Mouse (Mus musculus) granulocyte monocyte progenitor cell, adult 5-6 weeks (primary cell): Measurements from ENCODE around the gene Ildr2. TPM values are rescaled to one million over a fixed set of nuclear protein-coding genes. Genes with fewer than 3 reads are reported as not detected.

Experiments used
- ATAC-seq: replicated peaks from 2 replicates; pipeline ENCODE4 v1.8.0; 2016; ENCODE audit warnings: mild to moderate bottlenecking, moderate TSS enrichment, inconsistent platforms; ENCODE audit not compliant: poor library complexity, severe bottlenecking
- total RNA-seq, 2 experiments: library from RNA; stranded (forward) in 1 of 2; stranded (reverse) in 1 of 2; fragments of 200-712, 200-1000 nt in 1 of 2; fragments of >200 nt in 1 of 2; fragmentation: Nextera tagmentation in 1 of 2; gene quantifications; 2 replicates each; pipeline ENCODE4 v1.2.3; 2014 to 2017

Ildr2 gene
- total RNA-seq, 2 experiments from 2014 or later, result not detected

GRCm38 (mm10) chr1:166282597-166283210 lies 28.8 kb downstream of the Ildr2 start:
- no peak for ATAC-seq

GRCm38 (mm10) chr1:166283451-166283850 lies 29.5 kb downstream of the Ildr2 start:
- no peak for ATAC-seq

- peak; percentile 82 for ATAC-seq
These were observed 30.5 kb downstream of the Ildr2 start for GRCm38 (mm10) chr1:166284390-166284789.

- no peak for ATAC-seq
These were observed 32.3 kb downstream of the Ildr2 start for GRCm38 (mm10) chr1:166286231-166286630.

GRCm38 (mm10) chr1:166290562-166290961 lies 36.6 kb downstream of the Ildr2 start:
- ATAC-seq, result no peak

- no peak for ATAC-seq
These were observed 39.1 kb downstream of the Ildr2 start for GRCm38 (mm10) chr1:166293086-166293485.

- ATAC-seq, result no peak
These were observed 41.6 kb downstream of the Ildr2 start for GRCm38 (mm10) chr1:166295548-166295947.

GRCm38 (mm10) chr1:166296371-166296770 lies 42.4 kb downstream of the Ildr2 start:
- no peak for ATAC-seq

GRCm38 (mm10) chr1:166296971-166297370 lies 43.0 kb downstream of the Ildr2 start:
- no peak for ATAC-seq

GRCm38 (mm10) chr1:166297499-166298111 lies 43.7 kb downstream of the Ildr2 start:
- ATAC-seq, result no peak

- ATAC-seq, result no peak
These were observed 44.9 kb downstream of the Ildr2 start for GRCm38 (mm10) chr1:166298884-166299283.

- ATAC-seq, result peak; percentile 50; the same call in 1 of the 2 replicates
These were observed 45.9 kb downstream of the Ildr2 start for GRCm38 (mm10) chr1:166299821-166300220.

GRCm38 (mm10) chr1:166300526-166300925 lies 46.6 kb downstream of the Ildr2 start:
- no peak for ATAC-seq

- ATAC-seq, result no peak
These were observed 50.7 kb downstream of the Ildr2 start for GRCm38 (mm10) chr1:166304352-166305240.

GRCm38 (mm10) chr1:166308471-166308850 lies 54.5 kb downstream of the Ildr2 start:
- ATAC-seq, result no peak

GRCm38 (mm10) chr1:166308851-166309715 lies 55.1 kb downstream of the Ildr2 start:
- ATAC-seq, result peak; percentile 54

GRCm38 (mm10) chr1:166311151-166311550 lies 57.2 kb downstream of the Ildr2 start:
- ATAC-seq, result no peak

GRCm38 (mm10) chr1:166313637-166314036 lies 59.7 kb downstream of the Ildr2 start:
- no peak for ATAC-seq

- ATAC-seq, result no peak
These were observed 61.8 kb downstream of the Ildr2 start for GRCm38 (mm10) chr1:166315706-166316105.

GRCm38 (mm10) chr1:166319132-166319698 lies 65.3 kb downstream of the Ildr2 start:
- ATAC-seq, result peak; percentile 82
